Mouse (Mus musculus) liver, adult 2 months (tissue): ENCODE results near the gene Sqor.

Experiments used
- CTCF ChIP-seq: fragments of 200-500 bp; IDR thresholded peaks from 2 replicates; pipeline ENCODE4 v1.5.1; 2011; ENCODE audit warnings: low read depth, low read length, control low read depth
- POLR2A ChIP-seq: fragments of 200-500 bp; IDR thresholded peaks from 2 replicates; pipeline ENCODE4 v1.6.1; 2011; ENCODE audit warnings: low read length, control low read depth; ENCODE audit not compliant: insufficient read depth; ENCODE audit errors: extremely low read depth

DNA sequence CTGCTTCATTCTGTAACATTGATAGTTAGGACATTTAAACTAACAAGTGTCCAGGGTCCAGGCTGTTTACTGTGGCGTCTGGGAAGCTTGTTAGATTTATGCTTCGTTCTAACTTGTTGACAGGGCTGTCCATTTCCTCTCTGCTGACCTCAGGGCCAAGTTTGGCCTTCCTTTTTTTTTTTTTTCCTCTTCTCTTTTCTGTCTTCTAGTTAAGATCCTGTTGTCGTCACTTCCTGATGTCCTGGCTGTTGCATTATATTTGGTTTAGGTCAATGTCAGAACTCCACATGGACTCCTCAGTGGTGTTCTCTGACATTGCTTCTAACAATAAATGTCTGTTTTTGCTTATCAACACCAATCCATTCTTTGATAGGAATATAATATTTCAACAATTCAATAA is 15.4 kb downstream of the Sqor start:
- TF ChIP-seq POLR2A = no peak
- no peak for TF ChIP-seq CTCF
